Comparison of ENCODE assay signal across 21 mouse cellular contexts in the genomic region with DNA sequence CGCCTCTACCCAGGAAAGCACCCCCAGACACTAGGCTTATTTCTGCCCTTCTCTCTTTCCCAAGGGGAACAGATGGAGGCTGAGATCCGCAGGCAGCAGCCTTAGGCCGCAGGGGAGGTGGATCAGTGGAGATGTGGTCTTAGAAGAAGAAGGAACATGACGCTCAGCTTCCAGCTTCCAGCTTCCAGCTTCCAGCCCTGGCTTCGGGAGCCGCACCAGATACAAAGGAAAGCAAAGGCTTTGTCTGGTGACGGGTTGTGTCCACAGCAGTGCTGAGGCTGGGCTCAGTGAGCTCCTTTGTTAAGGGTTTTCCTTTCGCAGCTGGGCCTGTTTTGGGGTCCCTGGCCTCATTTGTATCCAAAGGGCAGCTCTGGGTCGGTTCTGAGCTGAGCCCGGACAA. TPM values are rescaled to one million over a fixed set of nuclear protein-coding genes. Genes with fewer than 3 reads are reported as not detected.
DNase-seq lines count a peak whose midpoint lies in the region; ATAC-seq lines count a peak whose summit lies in the region.
"Had no signal": no experiment of that assay in that cellular context is flagged by ENCODE, and none has a peak within 500 bp of the region (broad histone marks: within the 10 kb centered on the region; RNA-seq: fewer than 3 reads in every experiment).

No protein-coding gene starts in this region.

- DNase-seq in frontal cortex, postnatal 14 days (ENCODE audit: low spot score in 2 of 2), result no peak
- peak; percentile 91 for DNase-seq in midbrain, embryonic 11.5 days (ENCODE audit: low spot score, missing footprints)
- DNase-seq in midbrain, embryonic 14.5 days, result peak; percentile 40
- DNase-seq in thymus, postnatal 10 days (ENCODE audit: low spot score in 2 of 2), result no peak
- DNase-seq in spleen, postnatal 14 days (ENCODE audit: low spot score in 2 of 2), result no peak
- DNase-seq: B cell, adult 2 months; cerebellum, postnatal 25 days; gastrocnemius, postnatal 14 days; heart, adult 2 months; kidney, adult 11 months; kidney, postnatal 10 days; spleen, adult 18-20 months had no signal

- peak overlapping the region; percentile 21 for H3K27ac ChIP-seq in midbrain, embryonic 11.5 days (ENCODE audit: low read depth, low read length)
- no peak overlapping the region for H3K27ac ChIP-seq in midbrain, embryonic 15.5 days
- H3K27ac ChIP-seq in forebrain, embryonic 12.5 days, result 0 out of 2 replicates have a peak overlapping the region, but pooled peaks have one; percentile 6
- H3K27ac ChIP-seq in midbrain, embryonic 14.5 days (replicated peaks; ENCODE audit: low read depth, low read length), result peak overlapping the region; percentile 20; the same call in 1 of the 2 replicates
- H3K27ac ChIP-seq: heart, adult 2 months; heart, embryonic 15.5 days; hindbrain, embryonic 15.5 days; liver, embryonic 15.5 days; stomach, embryonic 15.5 days had no signal

- peak; percentile 63 for ATAC-seq in frontal cortex, adult (ENCODE audit: low TSS enrichment)
- ATAC-seq in midbrain, embryonic 11.5 days (ENCODE audit: low FRiP score), result peak; percentile 68
- no peak for ATAC-seq in midbrain, embryonic 15.5 days (replicated peaks)
- no peak for ATAC-seq in forebrain, embryonic 12.5 days (ENCODE audit: low FRiP score)
- no peak for ATAC-seq in midbrain, embryonic 14.5 days (ENCODE audit: low FRiP score, low TSS enrichment)
- ATAC-seq: lung, postnatal 0 days; Patski had no signal

- peak overlapping the region; percentile 46 for H3K9ac ChIP-seq in midbrain, embryonic 11.5 days (ENCODE audit: low read length)
- no peak overlapping the region for H3K9ac ChIP-seq in midbrain, embryonic 15.5 days
- H3K9ac ChIP-seq in forebrain, embryonic 12.5 days, result no peak overlapping the region
- H3K9ac ChIP-seq in midbrain, embryonic 14.5 days (replicated peaks; ENCODE audit: low read length), result 0 out of 2 replicates have a peak overlapping the region, but pooled peaks have one; percentile 9
- H3K9ac ChIP-seq: heart, embryonic 15.5 days; hindbrain, embryonic 15.5 days; liver, embryonic 15.5 days; stomach, embryonic 15.5 days had no signal

- 46% methylated on average over 10 of the region's 10 CpGs for WGBS in midbrain, embryonic 11.5 days
- WGBS in midbrain, embryonic 15.5 days, result 25% methylated on average over 10 of the region's 10 CpGs
- WGBS in forebrain, embryonic 12.5 days, result 34% methylated on average over 10 of the region's 10 CpGs
- WGBS in midbrain, embryonic 14.5 days, result 32% methylated on average over 10 of the region's 10 CpGs

- H3K4me2 ChIP-seq in midbrain, embryonic 11.5 days, result no peak overlapping the region
- no peak overlapping the region for H3K4me2 ChIP-seq in midbrain, embryonic 15.5 days
- H3K4me2 ChIP-seq in forebrain, embryonic 12.5 days, result no peak overlapping the region
- no peak overlapping the region for H3K4me2 ChIP-seq in midbrain, embryonic 14.5 days (ENCODE audit: low read length)
- H3K4me2 ChIP-seq: heart, embryonic 15.5 days; hindbrain, embryonic 15.5 days; liver, embryonic 15.5 days; stomach, embryonic 15.5 days had no signal

- no peaks in the 10 kb centered on the region; the same call in 1 of the 2 replicates for H3K27me3 ChIP-seq in midbrain, embryonic 11.5 days (ENCODE audit: control insufficient read depth, insufficient read depth, low read length)
- no peaks in the 10 kb centered on the region for H3K27me3 ChIP-seq in midbrain, embryonic 15.5 days (replicated peaks)
- H3K27me3 ChIP-seq in forebrain, embryonic 12.5 days, result no peaks in the 10 kb centered on the region
- no peaks in the 10 kb centered on the region for H3K27me3 ChIP-seq in midbrain, embryonic 14.5 days (ENCODE audit: control insufficient read depth, insufficient read depth, low read length)
- H3K27me3 ChIP-seq: hindbrain, embryonic 15.5 days; Patski; stomach, embryonic 15.5 days had no signal

- no peaks in the 10 kb centered on the region for H3K9me3 ChIP-seq in midbrain, embryonic 11.5 days (ENCODE audit: control insufficient read depth, low read length)
- no peaks in the 10 kb centered on the region for H3K9me3 ChIP-seq in midbrain, embryonic 15.5 days
- no peaks in the 10 kb centered on the region for H3K9me3 ChIP-seq in forebrain, embryonic 12.5 days
- no peaks in the 10 kb centered on the region for H3K9me3 ChIP-seq in midbrain, embryonic 14.5 days (ENCODE audit: control insufficient read depth, low read length)
- H3K9me3 ChIP-seq: heart, embryonic 15.5 days; hindbrain, embryonic 15.5 days; liver, embryonic 15.5 days; stomach, embryonic 15.5 days had no signal

- H3K36me3 ChIP-seq in midbrain, embryonic 11.5 days (ENCODE audit: control insufficient read depth, insufficient read depth, low read length), result no peaks in the 10 kb centered on the region
- no peaks in the 10 kb centered on the region for H3K36me3 ChIP-seq in midbrain, embryonic 15.5 days (replicated peaks)
- no peaks in the 10 kb centered on the region for H3K36me3 ChIP-seq in forebrain, embryonic 12.5 days (replicated peaks)
- no peaks in the 10 kb centered on the region for H3K36me3 ChIP-seq in midbrain, embryonic 14.5 days (ENCODE audit: control insufficient read depth, insufficient read depth, low read length)
- H3K36me3 ChIP-seq: heart, embryonic 15.5 days; hindbrain, embryonic 15.5 days; liver, embryonic 15.5 days; stomach, embryonic 15.5 days had no signal

- peaks cover 6% of the 10 kb centered on the region; the same call in 1 of the 2 replicates for H3K4me1 ChIP-seq in midbrain, embryonic 11.5 days (ENCODE audit: control insufficient read depth, insufficient read depth, low read length)
- H3K4me1 ChIP-seq in midbrain, embryonic 15.5 days, result 0 out of 2 replicates have a peak, but pooled peaks cover 3% of the 10 kb centered on the region
- peaks cover 9% of the 10 kb centered on the region for H3K4me1 ChIP-seq in forebrain, embryonic 12.5 days
- 0 out of 2 replicates have a peak, but pooled peaks cover 4% of the 10 kb centered on the region for H3K4me1 ChIP-seq in midbrain, embryonic 14.5 days (ENCODE audit: control insufficient read depth, insufficient read depth, low read length)
- H3K4me1 ChIP-seq: liver, embryonic 15.5 days; stomach, embryonic 15.5 days had no signal

- H3K4me3 ChIP-seq in midbrain, embryonic 11.5 days (ENCODE audit: low read depth, low read length), result no peak overlapping the region
- H3K4me3 ChIP-seq in midbrain, embryonic 15.5 days, result no peak overlapping the region
- H3K4me3 ChIP-seq in forebrain, embryonic 12.5 days (replicated peaks), result no peak overlapping the region
- H3K4me3 ChIP-seq in midbrain, embryonic 14.5 days (replicated peaks; ENCODE audit: low read depth, low read length), result no peak overlapping the region
- H3K4me3 ChIP-seq: heart, adult 2 months; heart, embryonic 15.5 days; hindbrain, embryonic 15.5 days; liver, embryonic 15.5 days; stomach, embryonic 15.5 days had no signal

RNA-seq across cellular contexts. Expression of gene Ppp2r5c, which starts 16.9 kb away (rescaled TPM):
- 175 and 183 TPM in 2 replicates for polyA plus RNA-seq in midbrain, embryonic 11.5 days (2014; fragmentation: Nextera tagmentation; extraction: Ambion mirVana)
- polyA plus RNA-seq in midbrain, embryonic 15.5 days (2015; fragmentation: Nextera tagmentation; extraction: Ambion mirVana), result 142 and 149 TPM in 2 replicates
- 152 and 157 TPM in 2 replicates for polyA plus RNA-seq in forebrain, embryonic 12.5 days (2016; fragmentation: Nextera tagmentation; extraction: Ambion mirVana)
- 125 and 158 TPM in 2 replicates for polyA plus RNA-seq in midbrain, embryonic 14.5 days (2014; fragmentation: Nextera tagmentation; extraction: Ambion mirVana)

Comparison
In these comparisons a context has a peak if more than half of its experiments do, and no peak if none do; other contexts are left out.
1. ATAC-seq: peak in frontal cortex, adult (single experiment) and midbrain, embryonic 11.5 days (single experiment); none in midbrain, embryonic 15.5 days (single experiment), forebrain, embryonic 12.5 days (single experiment) and midbrain, embryonic 14.5 days (single experiment).
2. H3K9ac ChIP-seq: peak in midbrain, embryonic 11.5 days (single experiment) and midbrain, embryonic 14.5 days (single experiment); none in midbrain, embryonic 15.5 days (single experiment) and forebrain, embryonic 12.5 days (single experiment).
3. DNase-seq: peak in midbrain, embryonic 11.5 days (single experiment) and midbrain, embryonic 14.5 days (single experiment); none in frontal cortex, postnatal 14 days (0 of 2), thymus, postnatal 10 days (0 of 2) and spleen, postnatal 14 days (0 of 2).